Mouse (Mus musculus) urinary bladder, adult 18-20 months (tissue): ENCODE results near the gene Rxfp2.
A peak's percentile ranks its signal among the peaks of the same experiment; 100 is the strongest.

Experiments used
- DNase-seq, 2 experiments: peaks; one replicate each; pipeline ENCODE4 v3.0.0; 2022; ENCODE audit warnings: low spot score in 2 of 2, mixed read lengths in 2 of 2

Rxfp2 gene

GRCm38 (mm10) chr5:150044533-150044932, 26.1 kb downstream of the Rxfp2 start:
- no peak for DNase-seq

- no peak for DNase-seq
These were observed 28.0 kb downstream of the Rxfp2 start for GRCm38 (mm10) chr5:150046438-150046837.

GRCm38 (mm10) chr5:150049946-150050345, 31.5 kb downstream of the Rxfp2 start:
- no peak for DNase-seq

GRCm38 (mm10) chr5:150051828-150052227, 33.4 kb downstream of the Rxfp2 start:
- no peak for DNase-seq

- no peak for DNase-seq
These were observed 34.8 kb downstream of the Rxfp2 start for GRCm38 (mm10) chr5:150053294-150053693.

GRCm38 (mm10) chr5:150053956-150054355, 35.5 kb downstream of the Rxfp2 start:
- no peak for DNase-seq

- no peak for DNase-seq
These were observed 36.8 kb downstream of the Rxfp2 start for GRCm38 (mm10) chr5:150055322-150055721.

GRCm38 (mm10) chr5:150056056-150056455, 37.6 kb downstream of the Rxfp2 start:
- DNase-seq = no peak

- no peak for DNase-seq
These were observed 40.4 kb downstream of the Rxfp2 start for GRCm38 (mm10) chr5:150058845-150059244.

- no peak for DNase-seq
These were observed 41.0 kb downstream of the Rxfp2 start for GRCm38 (mm10) chr5:150059466-150059865.

GRCm38 (mm10) chr5:150061086-150061485, 42.6 kb downstream of the Rxfp2 start:
- DNase-seq = no peak

- DNase-seq = no peak
These were observed 45.8 kb downstream of the Rxfp2 start for GRCm38 (mm10) chr5:150064286-150064685.

- no peak for DNase-seq
These were observed 51.6 kb downstream of the Rxfp2 start for GRCm38 (mm10) chr5:150070086-150070485.

- DNase-seq = no peak
These were observed 53.3 kb downstream of the Rxfp2 start for GRCm38 (mm10) chr5:150071738-150072137.

- DNase-seq = no peak
These were observed 61.7 kb downstream of the Rxfp2 start for GRCm38 (mm10) chr5:150079866-150080797.

- DNase-seq = no peak
These were observed 64.2 kb downstream of the Rxfp2 start for GRCm38 (mm10) chr5:150082696-150083095.

- no peak for DNase-seq
These were observed 64.7 kb downstream of the Rxfp2 start for GRCm38 (mm10) chr5:150083190-150083589.

- DNase-seq = peak in 1 of 2 experiments; percentile 37
These were observed 79.1 kb downstream of the Rxfp2 start for GRCm38 (mm10) chr5:150097620-150098019.

GRCm38 (mm10) chr5:150098754-150099153, 80.3 kb downstream of the Rxfp2 start:
- no peak for DNase-seq

- no peak for DNase-seq
These were observed 83.3 kb downstream of the Rxfp2 start for GRCm38 (mm10) chr5:150101789-150102188.

GRCm38 (mm10) chr5:150106358-150106757, 87.9 kb downstream of the Rxfp2 start:
- DNase-seq = no peak

- DNase-seq = no peak
These were observed 92.8 kb downstream of the Rxfp2 start for GRCm38 (mm10) chr5:150111236-150111635.

- DNase-seq = peak in 1 of 2 experiments; percentile 26
These were observed 95.5 kb downstream of the Rxfp2 start for GRCm38 (mm10) chr5:150114007-150114406.
